Mouse (Mus musculus): ENCODE data around the gene Olfr215. TPM values are rescaled to one million over a fixed set of nuclear protein-coding genes. Genes with fewer than 3 reads are reported as not detected.
"Not testable (repeated sequence)": the region's sequence is repeated elsewhere in the genome, so short reads cannot be mapped to it uniquely, and the experiment has no call there.

Gene Olfr215
- total and polyA plus RNA-seq, 2 experiments, result not detected

GRCm38 (mm10) chr6:116554952-116555351 lies 29.0 kb downstream of the Olfr215 start:
- Histone ChIP-seq H3K27ac (replicated peaks; ENCODE audit: insufficient read depth, low read depth, low read length) (no peak overlapping the region), H3K4me1 (ENCODE audit: control insufficient read depth, insufficient read depth, low read length) (no peaks in the 10 kb centered on the region), H3K9ac (ENCODE audit: low read depth, low read length) (no peak overlapping the region), H3K4me3 (ENCODE audit: insufficient read depth, low read depth, low read length) (no peak overlapping the region), H3K79me2 (ENCODE audit: control insufficient read depth, insufficient read depth, low read length) (no peaks in the 10 kb centered on the region), H3K36me3 (ENCODE audit: control insufficient read depth, insufficient read depth, low read length) (no peaks in the 10 kb centered on the region), H3K27me3 (ENCODE audit: control insufficient read depth, insufficient read depth, low read length) (peaks cover 2% of the 10 kb centered on the region; the same call in 1 of the 2 replicates)
- TF ChIP-seq POLR2A (IDR thresholded peaks at IDR 0.05; ENCODE audit: extremely low read depth, insufficient read depth, low read length) (no peak), CTCF (IDR thresholded peaks at IDR 0.05; ENCODE audit: low read depth, low read length) (no peak)
- no peak for DNase-seq (ENCODE audit: extremely low read depth, low read depth, low spot score)
- 61% methylated on average over 3 of the region's 3 CpGs for WGBS

DNA sequence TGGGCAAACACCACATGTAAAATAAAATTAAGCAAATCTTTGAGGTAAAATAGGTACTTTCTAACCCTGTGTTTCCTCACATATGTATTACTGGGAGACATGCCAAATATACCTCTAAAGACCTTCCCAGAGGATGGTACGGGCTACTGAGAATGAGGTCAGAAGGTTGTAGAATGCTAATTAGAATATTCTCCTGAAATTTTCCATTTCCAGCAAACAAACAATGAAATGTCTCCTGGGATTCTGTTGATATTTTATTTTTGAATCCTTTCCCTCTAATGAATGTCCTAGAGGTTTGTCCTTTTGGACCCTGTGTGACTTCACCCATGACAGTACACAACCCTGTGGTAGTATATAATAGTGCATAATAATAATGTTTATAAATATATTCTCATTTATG lies 30.1 kb downstream of the Olfr215 start, which contains the start of gene Olfr214:
TSS of gene Olfr214 (plus strand) at position 301 of the 400 bp plus-strand sequence.
- WGBS, result 84% methylated on average over 1 of the region's 1 CpGs
- Histone ChIP-seq H3K9ac (ENCODE audit: low read depth, low read length) (no peak within 1 kb of the TSS), H3K36me3 (ENCODE audit: control insufficient read depth, insufficient read depth, low read length) (no peaks in the 10 kb centered on the region), H3K27me3 (ENCODE audit: control insufficient read depth, insufficient read depth, low read length) (peaks cover 2% of the 10 kb centered on the region; the same call in 1 of the 2 replicates), H3K27ac (replicated peaks; ENCODE audit: insufficient read depth, low read depth, low read length) (no peak within 1 kb of the TSS), H3K4me3 (ENCODE audit: insufficient read depth, low read depth, low read length) (no peak within 1 kb of the TSS), H3K4me1 (ENCODE audit: control insufficient read depth, insufficient read depth, low read length) (no peaks in the 10 kb centered on the region), H3K79me2 (ENCODE audit: control insufficient read depth, insufficient read depth, low read length) (no peaks in the 10 kb centered on the region)
- TF ChIP-seq CTCF (IDR thresholded peaks at IDR 0.05; ENCODE audit: low read depth, low read length) (no peak), POLR2A (IDR thresholded peaks at IDR 0.05; ENCODE audit: extremely low read depth, insufficient read depth, low read length) (no peak)
- DNase-seq (ENCODE audit: extremely low read depth, low read depth, low spot score), result no peak

DNA sequence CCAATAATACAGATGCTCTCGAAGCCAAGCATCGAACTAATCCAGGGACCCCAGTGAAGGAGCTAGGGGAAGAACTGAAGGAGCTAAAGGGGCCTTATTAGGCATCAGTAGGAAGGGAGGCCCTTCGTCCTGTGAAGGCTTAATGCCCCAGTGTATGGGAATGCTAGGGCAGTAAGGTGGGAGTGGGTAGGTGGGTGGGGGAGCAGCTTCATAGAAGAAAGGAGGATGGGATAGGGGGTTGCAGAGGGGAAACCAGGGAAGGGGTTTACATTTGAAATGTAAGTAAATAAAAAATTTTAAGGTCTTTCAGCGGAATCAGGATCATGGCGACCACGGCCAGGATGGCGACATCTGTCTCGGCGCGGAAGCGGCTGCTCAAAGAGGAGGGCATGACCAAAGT lies 33.2 kb downstream of the Olfr215 start, which contains the start of gene Gm5580:
TSS of gene Gm5580 (plus strand) at position 301 of the 400 bp plus-strand sequence.
- not testable (repeated sequence) for H3K27ac ChIP-seq (replicated peaks; ENCODE audit: insufficient read depth, low read depth, low read length); H3K4me3 ChIP-seq (ENCODE audit: insufficient read depth, low read depth, low read length); DNase-seq (ENCODE audit: extremely low read depth, low read depth, low spot score); H3K4me1 ChIP-seq (ENCODE audit: control insufficient read depth, insufficient read depth, low read length); H3K27me3 ChIP-seq (ENCODE audit: control insufficient read depth, insufficient read depth, low read length); H3K9ac ChIP-seq (ENCODE audit: low read depth, low read length); H3K79me2 ChIP-seq (ENCODE audit: control insufficient read depth, insufficient read depth, low read length); H3K36me3 ChIP-seq (ENCODE audit: control insufficient read depth, insufficient read depth, low read length)
- 95% methylated on average over 11 of the region's 11 CpGs for WGBS

DNA sequence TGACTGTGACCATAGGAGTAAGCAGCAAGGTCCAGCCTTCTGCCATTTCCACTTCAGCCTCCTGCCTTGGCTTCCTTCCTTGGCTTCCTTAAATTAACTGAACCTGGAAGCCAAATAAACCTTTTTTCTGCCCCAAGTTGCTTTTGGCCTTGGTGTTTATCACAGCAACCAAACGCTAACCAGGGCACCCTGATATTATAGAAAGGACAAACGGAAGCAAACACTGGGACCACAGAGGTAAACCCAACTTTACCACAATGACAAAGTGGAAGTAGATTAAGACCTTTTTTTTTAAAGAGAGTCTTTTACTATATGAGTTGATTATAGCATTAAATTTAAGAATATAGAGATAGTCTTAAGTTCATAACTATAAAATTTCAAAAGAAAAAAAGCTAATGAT lies 41.5 kb downstream of the Olfr215 start:
- H3K9ac ChIP-seq (ENCODE audit: low read depth, low read length), result no peak overlapping the region
- H3K27ac ChIP-seq (replicated peaks; ENCODE audit: insufficient read depth, low read depth, low read length), result no peak overlapping the region
- H3K4me1 ChIP-seq (ENCODE audit: control insufficient read depth, insufficient read depth, low read length), result no peaks in the 10 kb centered on the region
- WGBS, result 70% methylated on average over 2 of the region's 2 CpGs
- no peak overlapping the region for H3K4me3 ChIP-seq (ENCODE audit: insufficient read depth, low read depth, low read length)
- no peak for DNase-seq (ENCODE audit: extremely low read depth, low read depth, low spot score)
- no peaks in the 10 kb centered on the region for H3K36me3 ChIP-seq (ENCODE audit: control insufficient read depth, insufficient read depth, low read length)
- H3K79me2 ChIP-seq (ENCODE audit: control insufficient read depth, insufficient read depth, low read length), result no peaks in the 10 kb centered on the region
- TF ChIP-seq CTCF (IDR thresholded peaks at IDR 0.05; ENCODE audit: low read depth, low read length), result no peak
- no peak for TF ChIP-seq POLR2A (IDR thresholded peaks at IDR 0.05; ENCODE audit: extremely low read depth, insufficient read depth, low read length)
- no peaks in the 10 kb centered on the region for H3K27me3 ChIP-seq (ENCODE audit: control insufficient read depth, insufficient read depth, low read length)

DNA sequence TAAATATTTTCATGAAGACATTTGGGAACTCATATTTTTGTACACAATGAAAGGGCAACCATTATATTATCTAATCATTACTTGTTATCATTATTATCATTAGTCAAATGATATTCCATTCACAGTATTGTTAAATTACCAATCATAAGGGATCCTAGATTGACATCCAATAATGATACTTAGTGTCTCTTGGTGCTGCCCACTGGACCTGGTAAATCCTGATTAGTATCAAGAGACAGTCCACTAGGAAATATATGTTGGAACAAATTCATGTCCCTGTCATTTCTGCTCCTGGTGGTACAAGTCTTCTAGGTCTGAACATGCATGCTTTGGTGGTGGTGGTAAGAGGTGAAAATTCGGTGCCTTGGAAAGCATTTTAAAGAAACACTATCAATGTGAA lies 45.8 kb downstream of the Olfr215 start, which contains the start of gene Olfr213:
TSS of gene Olfr213 (plus strand) at position 301 of the 400 bp plus-strand sequence.
- 83% methylated on average over 1 of the region's 1 CpGs for WGBS
- no peak within 1 kb of the TSS for H3K4me3 ChIP-seq (ENCODE audit: insufficient read depth, low read depth, low read length)
- no peaks in the 10 kb centered on the region for H3K79me2 ChIP-seq (ENCODE audit: control insufficient read depth, insufficient read depth, low read length)
- H3K27ac ChIP-seq (replicated peaks; ENCODE audit: insufficient read depth, low read depth, low read length), result no peak within 1 kb of the TSS
- DNase-seq (ENCODE audit: extremely low read depth, low read depth, low spot score), result no peak
- H3K4me1 ChIP-seq (ENCODE audit: control insufficient read depth, insufficient read depth, low read length), result no peaks in the 10 kb centered on the region
- H3K9ac ChIP-seq (ENCODE audit: low read depth, low read length), result no peak within 1 kb of the TSS
- TF ChIP-seq POLR2A (IDR thresholded peaks at IDR 0.05; ENCODE audit: extremely low read depth, insufficient read depth, low read length), result no peak
- TF ChIP-seq CTCF (IDR thresholded peaks at IDR 0.05; ENCODE audit: low read depth, low read length), result no peak
- H3K27me3 ChIP-seq (ENCODE audit: control insufficient read depth, insufficient read depth, low read length), result no peaks in the 10 kb centered on the region
- no peaks in the 10 kb centered on the region for H3K36me3 ChIP-seq (ENCODE audit: control insufficient read depth, insufficient read depth, low read length)

Other genes starting within 250 kb of the Olfr215 start
- gene March8, start 246.2 kb downstream of the Olfr215 start, total RNA-seq (2014; rRNA removed), result 97.5 and 100 TPM in 2 replicates
- gene March8, start 246.2 kb downstream of the Olfr215 start, polyA plus RNA-seq (2012; rRNA removed), result 58.4 and 62.5 TPM in 2 replicates
- under 0.01 and 0.09 TPM in 2 replicates for gene Alox5, start 123.0 kb downstream of the Olfr215 start, total RNA-seq (2014; rRNA removed)
- gene Alox5, start 123.0 kb downstream of the Olfr215 start, polyA plus RNA-seq (2012; rRNA removed), result 0.07 TPM in 1 of 2 replicates, not detected in the other
- gene Olfr211, start 95.1 kb downstream of the Olfr215 start, total RNA-seq (2014; rRNA removed), result not detected in 2 replicates
- gene Olfr211, start 95.1 kb downstream of the Olfr215 start, polyA plus RNA-seq (2012; rRNA removed), result not detected in 2 replicates
- not detected in 2 replicates for gene Olfr212, start 77.7 kb downstream of the Olfr215 start, total RNA-seq (2014; rRNA removed)
- gene Olfr212, start 77.7 kb downstream of the Olfr215 start, polyA plus RNA-seq (2012; rRNA removed), result not detected in 2 replicates
- not detected in 2 replicates for gene Olfr213, start 45.7 kb downstream of the Olfr215 start, total RNA-seq (2014; rRNA removed)
- gene Olfr213, start 45.7 kb downstream of the Olfr215 start, polyA plus RNA-seq (2012; rRNA removed), result not detected in 2 replicates
- not detected in 2 replicates for gene Gm5580, start 33.1 kb downstream of the Olfr215 start, total RNA-seq (2014; rRNA removed)
- not detected in 2 replicates for gene Gm5580, start 33.1 kb downstream of the Olfr215 start, polyA plus RNA-seq (2012; rRNA removed)
- gene Olfr214, start 30.0 kb downstream of the Olfr215 start, total RNA-seq (2014; rRNA removed), result not detected in 2 replicates
- not detected in 2 replicates for gene Olfr214, start 30.0 kb downstream of the Olfr215 start, polyA plus RNA-seq (2012; rRNA removed)
- 5.6 and 7.0 TPM in 2 replicates for gene Zfp422, start 44.8 kb upstream of the Olfr215 start, total RNA-seq (2014; rRNA removed)
- gene Zfp422, start 44.8 kb upstream of the Olfr215 start, polyA plus RNA-seq (2012; rRNA removed), result 6.6 and 7.0 TPM in 2 replicates
- gene Depp1, start 66.4 kb upstream of the Olfr215 start, total RNA-seq (2014; rRNA removed), result 125 and 199 TPM in 2 replicates
- 210 and 244 TPM in 2 replicates for gene Depp1, start 66.4 kb upstream of the Olfr215 start, polyA plus RNA-seq (2012; rRNA removed)
- 3.1 and 3.6 TPM in 2 replicates for gene Rassf4, start 89.8 kb upstream of the Olfr215 start, total RNA-seq (2014; rRNA removed)
- gene Rassf4, start 89.8 kb upstream of the Olfr215 start, polyA plus RNA-seq (2012; rRNA removed), result 1.3 and 2.2 TPM in 2 replicates
- 0.09 and 0.13 TPM in 2 replicates for gene Tmem72, start 132.7 kb upstream of the Olfr215 start, total RNA-seq (2014; rRNA removed)
- under 0.01 TPM in 1 of 2 replicates, not detected in the other for gene Tmem72, start 132.7 kb upstream of the Olfr215 start, polyA plus RNA-seq (2012; rRNA removed)